Mouse (Mus musculus): ENCODE data around the gene Smoc2. TPM values are rescaled to one million over a fixed set of nuclear protein-coding genes. Genes with fewer than 3 reads are reported as not detected.
A peak's percentile ranks its signal among the peaks of the same experiment; 100 is the strongest.

Gene Smoc2
- total and polyA plus RNA-seq, 2 experiments from 2014 or later, result 4.7 to 4.8 TPM

DNA sequence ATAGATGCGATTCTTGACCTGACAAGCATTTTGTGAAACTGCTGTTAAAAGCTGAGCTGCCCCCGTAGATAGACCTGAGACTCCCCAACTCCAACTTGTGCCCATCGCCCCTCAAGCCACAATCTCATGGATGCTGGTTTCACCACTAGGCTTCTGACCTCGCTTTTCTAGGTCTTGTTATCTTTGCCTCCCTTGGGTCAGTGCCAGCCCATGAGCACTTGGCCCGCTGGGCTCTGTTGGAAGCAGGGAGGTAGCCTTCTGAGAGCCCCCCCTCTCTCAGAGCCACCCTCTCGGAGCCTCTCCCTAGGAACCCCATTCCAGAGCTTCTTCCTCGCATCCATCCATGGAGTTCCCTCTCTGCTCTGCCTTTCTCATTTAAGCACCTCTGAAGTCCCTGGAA lies 37.2 kb downstream of the Smoc2 start:
- H3K27me3 ChIP-seq (ENCODE audit: insufficient read depth, low read length), result no peaks in the 10 kb centered on the region
- no peak overlapping the region for H3K27ac ChIP-seq (ENCODE audit: low read depth, low read length)
- no peak overlapping the region for H3K4me3 ChIP-seq (ENCODE audit: low read depth, low read length)
- DNase-seq (no peak), ATAC-seq (no peak)
- H3K4me2 ChIP-seq (ENCODE audit: low read depth), result no peak overlapping the region
- no peaks in the 10 kb centered on the region for H3K4me1 ChIP-seq (ENCODE audit: insufficient read depth)
- H3K9me3 ChIP-seq (ENCODE audit: low read length), result no peaks in the 10 kb centered on the region
- no peaks in the 10 kb centered on the region for H3K36me3 ChIP-seq (ENCODE audit: insufficient read depth)
- no peak for TF ChIP-seq CTCF (IDR thresholded peaks at IDR 0.05; ENCODE audit: low read depth)
- no peak overlapping the region for H3K9ac ChIP-seq
- WGBS, result 89% methylated on average over 7 of the region's 7 CpGs

DNA sequence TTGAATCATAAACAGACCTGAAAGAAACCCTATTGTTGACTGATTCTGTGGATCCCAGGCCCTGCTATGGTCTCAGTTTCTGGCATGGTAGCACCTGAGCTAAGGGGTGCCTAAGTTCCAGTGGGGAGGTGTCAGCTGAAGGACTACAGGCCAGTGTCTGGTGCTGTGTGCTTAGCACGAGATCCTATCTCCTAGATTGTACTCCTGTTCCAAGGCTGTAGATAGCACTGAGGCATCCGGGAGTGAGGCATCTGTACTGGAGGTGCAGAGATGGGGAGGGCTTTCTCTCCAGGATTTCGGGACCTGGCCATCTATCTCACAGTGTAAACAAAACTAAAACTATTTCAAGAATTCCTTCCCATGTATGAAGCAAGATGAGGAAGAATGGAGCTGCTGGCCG lies 38.1 kb downstream of the Smoc2 start:
- Histone ChIP-seq H3K9ac (no peak overlapping the region), H3K36me3 (ENCODE audit: insufficient read depth) (no peaks in the 10 kb centered on the region), H3K4me2 (ENCODE audit: low read depth) (no peak overlapping the region), H3K4me1 (ENCODE audit: insufficient read depth) (no peaks in the 10 kb centered on the region), H3K27ac (ENCODE audit: low read depth, low read length) (no peak overlapping the region), H3K9me3 (ENCODE audit: low read length) (no peaks in the 10 kb centered on the region), H3K4me3 (ENCODE audit: low read depth, low read length) (no peak overlapping the region), H3K27me3 (ENCODE audit: insufficient read depth, low read length) (no peaks in the 10 kb centered on the region)
- WGBS, result 83% methylated on average over 4 of the region's 4 CpGs
- no peak for TF ChIP-seq CTCF (IDR thresholded peaks at IDR 0.05; ENCODE audit: low read depth)
- DNase-seq (no peak), ATAC-seq (no peak)

DNA sequence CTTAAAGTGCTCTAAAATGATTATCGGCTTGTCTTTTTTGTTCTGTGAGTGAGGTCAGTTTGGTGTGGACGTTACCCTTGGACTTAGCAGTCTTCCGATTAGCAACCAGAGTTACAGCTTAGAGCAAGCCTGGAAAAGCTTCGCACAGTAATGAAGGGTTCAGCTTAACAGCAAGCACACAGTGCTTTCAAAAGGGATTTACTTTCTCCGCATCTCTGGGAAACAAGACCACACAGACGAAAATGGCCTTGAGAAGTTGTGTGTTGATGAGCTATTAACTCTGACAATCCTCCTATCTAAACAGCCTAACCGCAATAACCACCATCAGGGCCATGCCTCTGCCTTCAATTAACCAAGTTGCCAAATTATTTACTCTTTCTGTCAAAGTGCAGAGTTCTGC lies 46.9 kb downstream of the Smoc2 start:
- H3K27me3 ChIP-seq (ENCODE audit: insufficient read depth, low read length), result no peaks in the 10 kb centered on the region
- no peak overlapping the region for H3K4me2 ChIP-seq (ENCODE audit: low read depth)
- ATAC-seq (no peak), DNase-seq (no peak)
- H3K9me3 ChIP-seq (ENCODE audit: low read length), result no peaks in the 10 kb centered on the region
- no peak overlapping the region for H3K9ac ChIP-seq
- TF ChIP-seq CTCF (IDR thresholded peaks at IDR 0.05; ENCODE audit: low read depth), result no peak
- no peaks in the 10 kb centered on the region for H3K36me3 ChIP-seq (ENCODE audit: insufficient read depth)
- no peak overlapping the region for H3K27ac ChIP-seq (ENCODE audit: low read depth, low read length)
- no peaks in the 10 kb centered on the region for H3K4me1 ChIP-seq (ENCODE audit: insufficient read depth)
- no peak overlapping the region for H3K4me3 ChIP-seq (ENCODE audit: low read depth, low read length)
- WGBS, result 59% methylated on average over 7 of the region's 7 CpGs

DNA sequence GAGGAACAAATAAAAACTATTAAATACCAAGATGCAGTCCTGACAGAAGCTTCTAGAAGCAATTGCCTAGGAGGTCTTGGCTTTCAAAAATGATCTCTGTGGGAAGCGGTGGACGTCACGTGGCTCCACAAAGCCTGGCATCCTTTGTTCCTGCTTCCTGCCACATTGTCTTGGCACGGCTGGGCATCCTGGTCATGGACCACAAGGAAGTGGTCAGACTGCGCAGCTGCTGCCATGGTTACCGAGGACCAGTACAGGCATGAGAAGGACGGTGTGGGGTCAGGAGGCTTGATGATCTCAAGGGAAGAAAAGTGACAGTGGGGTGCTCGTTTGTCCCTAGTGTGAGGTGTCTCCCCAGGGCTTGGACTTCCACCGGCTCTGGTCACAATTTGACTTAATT lies 48.7 kb downstream of the Smoc2 start:
- Histone ChIP-seq H3K4me2 (ENCODE audit: low read depth) (no peak overlapping the region), H3K27ac (ENCODE audit: low read depth, low read length) (no peak overlapping the region), H3K9me3 (ENCODE audit: low read length) (no peaks in the 10 kb centered on the region), H3K4me1 (ENCODE audit: insufficient read depth) (no peaks in the 10 kb centered on the region), H3K36me3 (ENCODE audit: insufficient read depth) (no peaks in the 10 kb centered on the region), H3K4me3 (ENCODE audit: low read depth, low read length) (no peak overlapping the region), H3K9ac (no peak overlapping the region), H3K27me3 (ENCODE audit: insufficient read depth, low read length) (no peaks in the 10 kb centered on the region)
- TF ChIP-seq CTCF (IDR thresholded peaks at IDR 0.05; ENCODE audit: low read depth), result no peak
- WGBS, result 55% methylated on average over 9 of the region's 9 CpGs
- ATAC-seq (no peak), DNase-seq (no peak)

DNA sequence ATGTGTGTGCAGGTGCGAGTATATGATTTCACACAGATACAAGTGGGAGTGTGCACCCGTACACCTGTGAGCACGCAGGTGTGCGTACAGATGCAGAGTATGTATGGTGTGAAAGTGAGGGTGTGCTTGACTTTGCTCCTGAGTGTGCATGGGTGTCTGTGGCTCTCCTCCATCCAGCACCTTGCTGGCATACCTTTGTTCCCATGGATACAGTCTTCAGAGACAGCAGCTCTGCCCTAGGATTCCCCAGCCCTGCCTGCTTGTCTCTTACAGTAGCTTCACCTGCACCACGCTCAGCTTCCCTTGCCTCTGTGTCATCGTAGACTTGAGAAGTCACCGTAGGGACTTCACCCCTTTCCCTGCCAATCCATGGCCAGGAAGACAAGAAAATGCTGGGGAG lies 51.2 kb downstream of the Smoc2 start:
- no peaks in the 10 kb centered on the region for H3K27me3 ChIP-seq (ENCODE audit: insufficient read depth, low read length)
- H3K4me1 ChIP-seq (ENCODE audit: insufficient read depth), result no peaks in the 10 kb centered on the region
- H3K36me3 ChIP-seq (ENCODE audit: insufficient read depth), result no peaks in the 10 kb centered on the region
- ATAC-seq (peak; percentile 85), DNase-seq (no peak)
- H3K9ac ChIP-seq, result no peak overlapping the region
- no peak overlapping the region for H3K27ac ChIP-seq (ENCODE audit: low read depth, low read length)
- no peak for TF ChIP-seq CTCF (IDR thresholded peaks at IDR 0.05; ENCODE audit: low read depth)
- no peak overlapping the region for H3K4me3 ChIP-seq (ENCODE audit: low read depth, low read length)
- WGBS, result 88% methylated on average over 7 of the region's 7 CpGs
- H3K9me3 ChIP-seq (ENCODE audit: low read length), result no peaks in the 10 kb centered on the region
- no peak overlapping the region for H3K4me2 ChIP-seq (ENCODE audit: low read depth)

DNA sequence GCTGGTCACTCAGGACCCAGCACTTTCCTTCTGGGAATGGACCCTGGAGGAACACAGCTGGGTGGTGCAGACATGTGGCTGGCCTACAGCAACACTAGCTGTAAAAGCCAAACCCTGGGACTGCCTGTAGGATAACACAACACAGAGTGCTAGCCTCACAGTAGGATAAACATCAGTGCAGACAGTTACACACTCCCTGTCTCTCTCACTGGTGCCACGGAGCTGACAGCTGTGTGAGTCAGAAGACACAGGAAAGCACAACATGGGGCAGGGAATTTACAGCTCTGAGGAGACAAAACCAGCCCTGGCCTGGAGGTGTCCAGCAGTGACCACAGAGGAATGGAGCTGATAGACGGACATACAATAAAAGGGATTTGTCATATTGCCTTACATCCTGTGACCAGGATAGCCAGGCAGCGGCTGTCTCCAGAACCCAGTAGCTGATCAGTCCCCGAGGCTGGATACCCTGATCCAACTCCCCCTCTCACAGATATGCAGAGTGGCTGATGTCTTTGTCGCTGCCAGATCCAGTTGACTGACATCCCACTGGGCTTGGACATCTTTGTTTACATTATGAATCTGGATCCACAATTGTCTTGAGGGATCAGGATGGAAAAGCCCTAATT lies 60.7 kb downstream of the Smoc2 start:
- no peak overlapping the region for H3K9ac ChIP-seq
- no peak overlapping the region for H3K4me3 ChIP-seq (ENCODE audit: low read depth, low read length)
- H3K4me1 ChIP-seq (ENCODE audit: insufficient read depth), result no peaks in the 10 kb centered on the region
- H3K4me2 ChIP-seq (ENCODE audit: low read depth), result no peak overlapping the region
- no peak for TF ChIP-seq CTCF (IDR thresholded peaks at IDR 0.05; ENCODE audit: low read depth)
- DNase-seq (no peak), ATAC-seq (no peak)
- WGBS, result 41% methylated on average over 5 of the region's 5 CpGs
- H3K27me3 ChIP-seq (ENCODE audit: insufficient read depth, low read length), result no peaks in the 10 kb centered on the region
- H3K36me3 ChIP-seq (ENCODE audit: insufficient read depth), result no peaks in the 10 kb centered on the region
- H3K9me3 ChIP-seq (ENCODE audit: low read length), result no peaks in the 10 kb centered on the region
- no peak overlapping the region for H3K27ac ChIP-seq (ENCODE audit: low read depth, low read length)

DNA sequence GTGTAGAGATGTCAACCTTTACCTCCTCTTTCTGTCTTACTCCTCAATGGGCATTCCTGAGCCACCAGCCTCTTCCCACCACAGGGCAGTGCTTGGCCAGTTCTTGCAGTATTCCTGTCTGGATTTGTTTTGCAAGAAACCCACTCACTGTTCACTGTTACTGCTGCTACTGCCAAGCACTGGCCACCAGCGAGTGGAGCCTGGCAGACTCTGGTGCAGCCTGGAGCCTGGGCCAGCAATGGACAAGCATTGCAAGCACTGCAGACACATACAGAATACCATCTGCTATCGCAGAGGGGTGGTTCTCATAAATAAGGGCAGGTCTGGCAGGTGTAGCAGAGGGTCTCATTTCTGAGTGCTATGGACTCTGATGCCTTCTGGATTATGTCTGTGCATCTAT lies 61.4 kb downstream of the Smoc2 start:
- Histone ChIP-seq H3K27me3 (ENCODE audit: insufficient read depth, low read length) (no peaks in the 10 kb centered on the region), H3K4me1 (ENCODE audit: insufficient read depth) (no peaks in the 10 kb centered on the region), H3K9me3 (ENCODE audit: low read length) (no peaks in the 10 kb centered on the region), H3K27ac (ENCODE audit: low read depth, low read length) (no peak overlapping the region), H3K4me3 (ENCODE audit: low read depth, low read length) (no peak overlapping the region), H3K9ac (no peak overlapping the region), H3K36me3 (ENCODE audit: insufficient read depth) (no peaks in the 10 kb centered on the region), H3K4me2 (ENCODE audit: low read depth) (no peak overlapping the region)
- DNase-seq (no peak), ATAC-seq (no peak)
- no peak for TF ChIP-seq CTCF (IDR thresholded peaks at IDR 0.05; ENCODE audit: low read depth)
- 76% methylated on average over 2 of the region's 2 CpGs for WGBS

Measured in forebrain, postnatal 0 days (tissue).